Mouse (Mus musculus): Measurements from ENCODE around the gene Hs3st1.

Gene Hs3st1

GRCm38 (mm10) chr5:39643260-39643923 lies 111.9 kb downstream of the Hs3st1 start:
- DNase-seq, result no peak

- no peak for DNase-seq
Observed at GRCm38 (mm10) chr5:39642222-39642770, 113.0 kb downstream of the Hs3st1 start.

- no peak for DNase-seq
Observed at GRCm38 (mm10) chr5:39639438-39640177, 115.7 kb downstream of the Hs3st1 start.

- no peak for DNase-seq
Observed at GRCm38 (mm10) chr5:39638926-39639325, 116.3 kb downstream of the Hs3st1 start.

- DNase-seq, result no peak
Observed at GRCm38 (mm10) chr5:39637874-39638273, 117.4 kb downstream of the Hs3st1 start.

- no peak for DNase-seq
Observed at GRCm38 (mm10) chr5:39636090-39636489, 119.2 kb downstream of the Hs3st1 start.

GRCm38 (mm10) chr5:39634300-39635047 lies 120.8 kb downstream of the Hs3st1 start:
- no peak for DNase-seq

- no peak for DNase-seq
Observed at GRCm38 (mm10) chr5:39633206-39633605, 122.1 kb downstream of the Hs3st1 start.

- no peak for DNase-seq
Observed at GRCm38 (mm10) chr5:39630841-39631240, 124.4 kb downstream of the Hs3st1 start.

GRCm38 (mm10) chr5:39625037-39625473 lies 130.2 kb downstream of the Hs3st1 start:
- DNase-seq, result no peak

- DNase-seq, result no peak
Observed at GRCm38 (mm10) chr5:39624218-39624590, 131.1 kb downstream of the Hs3st1 start.

- no peak for DNase-seq
Observed at GRCm38 (mm10) chr5:39623304-39624217, 131.7 kb downstream of the Hs3st1 start.

GRCm38 (mm10) chr5:39620206-39620866 lies 134.9 kb downstream of the Hs3st1 start:
- no peak for DNase-seq

GRCm38 (mm10) chr5:39617354-39617977 lies 137.8 kb downstream of the Hs3st1 start:
- no peak for DNase-seq

- DNase-seq, result no peak
Observed at GRCm38 (mm10) chr5:39615202-39615601, 140.1 kb downstream of the Hs3st1 start.

GRCm38 (mm10) chr5:39613534-39613933 lies 141.7 kb downstream of the Hs3st1 start:
- DNase-seq, result no peak

GRCm38 (mm10) chr5:39612240-39612639 lies 143.0 kb downstream of the Hs3st1 start:
- DNase-seq, result no peak

GRCm38 (mm10) chr5:39608260-39608659 lies 147.0 kb downstream of the Hs3st1 start:
- DNase-seq, result no peak

GRCm38 (mm10) chr5:39594737-39595136 lies 160.5 kb downstream of the Hs3st1 start:
- no peak for DNase-seq
